Mouse (Mus musculus) liver, postnatal 0 days (tissue): ENCODE measurements around the gene Nav1. TPM values are rescaled to one million over a fixed set of nuclear protein-coding genes. Genes with fewer than 3 reads are reported as not detected.

Experiments used
- ATAC-seq: fragments of 200-750 bp; cut with Nextera tagmentation; 2 replicates; pipeline ENCODE4 v1.8.0; 2017; ENCODE audit warnings: mild to moderate bottlenecking, moderate library complexity
- DNase-seq: peaks from one replicate; pipeline ENCODE4 v3.0.0-alpha.2; 2016
- H3K27ac ChIP-seq: fragments of 300-500 bp; sonication (generic); 2 replicates; pipeline ENCODE4 v1.5.1; 2014; ENCODE audit warnings: antibody characterized with exemption, moderate library complexity, mild to moderate bottlenecking, low read depth
- H3K27me3 ChIP-seq: fragments of 300-500 bp; sonication (generic); 2 replicates; pipeline ENCODE4 v1.6.1; 2014; ENCODE audit warnings: low read length, control low read depth, mixed read lengths; ENCODE audit not compliant: insufficient read depth
- H3K36me3 ChIP-seq: fragments of 300-500 bp; sonication (generic); replicated peaks from 2 replicates; pipeline ENCODE4 v1.6.1; 2014; ENCODE audit warnings: mild to moderate bottlenecking, control low read depth, low read length, moderate library complexity, mixed read lengths; ENCODE audit not compliant: insufficient read depth
- H3K4me1 ChIP-seq: fragments of 300-500 bp; sonication (generic); 2 replicates; pipeline ENCODE4 v1.6.1; 2014; ENCODE audit warnings: antibody characterized with exemption, mild to moderate bottlenecking, control low read depth; ENCODE audit not compliant: insufficient read depth
- H3K4me2 ChIP-seq: fragments of 300-500 bp; sonication (generic); 2 replicates; pipeline ENCODE4 v1.6.1; 2014; ENCODE audit warnings: low read depth, mild to moderate bottlenecking, low read length, moderate library complexity, mixed read lengths
- H3K4me3 ChIP-seq: fragments of 300-500 bp; sonication (generic); 2 replicates; pipeline ENCODE4 v1.5.1; 2014; ENCODE audit warnings: low read depth, low read length
- H3K9ac ChIP-seq: fragments of 300-500 bp; sonication (generic); replicated peaks from 2 replicates; pipeline ENCODE4 v1.6.1; 2014; ENCODE audit warnings: mild to moderate bottlenecking, moderate library complexity
- H3K9me3 ChIP-seq: fragments of 300-500 bp; sonication (generic); 2 replicates; pipeline ENCODE4 v1.6.1; 2016; ENCODE audit warnings: mild to moderate bottlenecking, control low read depth, low read length, mixed read lengths
- CTCF ChIP-seq: sonication (generic); IDR thresholded peaks from 2 replicates; pipeline ENCODE4 v1.5.1; 2016; ENCODE audit warnings: antibody characterized with exemption, low read depth
- EP300 ChIP-seq: IDR thresholded peaks from 2 replicates; pipeline ENCODE4 v1.6.1; 2016; ENCODE audit warnings: antibody characterized with exemption, low read depth, mild to moderate bottlenecking
- WGBS: fragments of 180-500 bp; shearing (Covaris S2); extraction: QIAGEN DNeasy Blood & Tissue Kit; methylation state at CpG from one replicate; pipeline ENCODE4 v1.1.7; 2014; ENCODE audit not compliant: insufficient replicate concordance; 5-methylcytosine and 5-hydroxymethylcytosine counted together
- polyA plus RNA-seq: library from polyadenylated mRNA; unstranded; fragments of >200 nt; fragmentation: Nextera tagmentation; extraction: Ambion mirVana; gene quantifications from 2 replicates; pipeline ENCODE4 v1.2.1, GENCODE M21; 2015

Nav1 gene
- polyA plus RNA-seq, 1 experiment from 2014 or later, result 0.94 TPM

DNA sequence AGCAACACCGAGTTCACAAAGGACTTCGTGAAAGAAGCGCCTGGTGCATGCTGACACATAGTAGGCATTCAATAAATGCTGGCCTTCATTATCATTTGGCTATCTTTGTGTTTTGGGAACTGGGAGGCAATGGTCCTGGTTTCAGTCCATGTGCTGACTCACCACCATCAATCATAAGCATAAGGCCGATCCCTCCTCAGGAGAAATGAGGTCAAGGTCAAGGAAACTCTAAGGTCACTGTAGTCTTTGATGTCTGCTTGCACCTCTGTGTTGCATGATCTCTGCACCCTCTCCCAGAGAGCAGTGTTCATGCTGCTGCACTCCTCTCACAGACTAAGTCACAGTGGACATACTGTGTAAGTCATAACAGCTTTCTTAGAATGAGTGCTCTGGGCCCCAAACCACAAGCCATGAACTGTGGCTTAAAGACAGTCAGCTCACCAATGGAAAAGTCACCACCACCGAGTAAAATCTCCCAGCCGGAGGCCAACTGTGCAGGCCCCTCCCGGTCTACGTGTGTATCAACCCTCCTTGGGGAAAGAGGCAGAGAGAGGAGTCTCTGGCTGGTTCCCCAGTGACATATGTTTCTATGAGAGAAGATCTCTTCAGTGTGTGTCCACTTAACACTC, 8.7 kb downstream of the Nav1 start:
- no peak for DNase-seq
- H3K27ac ChIP-seq, result no peak overlapping the region
- no peaks in the 10 kb centered on the region for H3K27me3 ChIP-seq
- no peak overlapping the region for H3K4me2 ChIP-seq
- WGBS, result 66% methylated on average over 8 of the region's 8 CpGs
- no peaks in the 10 kb centered on the region for H3K9me3 ChIP-seq
- H3K4me1 ChIP-seq, result no peaks in the 10 kb centered on the region
- H3K4me3 ChIP-seq, result no peak overlapping the region
- H3K9ac ChIP-seq, result no peak overlapping the region
- TF ChIP-seq EP300 (no peak), CTCF (no peak)
- ATAC-seq, result no peak
- H3K36me3 ChIP-seq, result no peaks in the 10 kb centered on the region

DNA sequence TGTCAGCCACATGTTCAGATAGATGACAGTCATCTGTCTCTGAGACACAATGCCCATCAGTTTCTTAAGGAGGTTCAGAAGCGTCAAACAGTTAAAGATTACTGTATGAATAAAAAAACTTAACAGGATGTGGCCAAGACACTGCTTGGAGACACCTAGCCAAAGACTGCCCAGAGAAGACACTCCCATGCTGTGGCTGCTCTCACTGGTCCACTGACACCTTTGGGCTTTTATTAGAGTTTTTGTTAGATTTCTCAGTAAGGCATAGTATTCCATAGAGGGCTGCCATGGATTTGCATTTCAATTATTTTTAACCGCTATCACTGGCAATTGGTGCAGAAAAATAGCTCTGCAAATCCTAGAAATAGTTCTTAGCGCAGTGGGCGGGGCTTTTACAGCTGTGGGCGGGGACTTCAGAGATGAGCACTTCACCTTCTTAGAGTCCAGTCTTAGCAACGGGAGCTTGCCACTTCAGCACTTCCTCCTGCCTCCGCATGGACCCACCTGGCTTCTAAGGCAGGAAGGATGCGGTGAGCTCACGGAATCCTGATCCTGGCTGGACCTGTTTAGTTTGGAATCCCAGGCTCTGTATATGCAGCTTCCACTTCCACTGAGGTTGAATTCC, 12.7 kb downstream of the Nav1 start:
- no peak overlapping the region for H3K9ac ChIP-seq
- H3K27ac ChIP-seq, result no peak overlapping the region
- 61% methylated on average over 9 of the region's 9 CpGs for WGBS
- no peaks in the 10 kb centered on the region for H3K27me3 ChIP-seq
- no peak overlapping the region for H3K4me2 ChIP-seq
- DNase-seq (no peak), ATAC-seq (no peak)
- no peak overlapping the region for H3K4me3 ChIP-seq
- no peaks in the 10 kb centered on the region for H3K9me3 ChIP-seq
- no peaks in the 10 kb centered on the region for H3K36me3 ChIP-seq
- H3K4me1 ChIP-seq, result no peaks in the 10 kb centered on the region
- no peak for TF ChIP-seq CTCF
- TF ChIP-seq EP300, result no peak

DNA sequence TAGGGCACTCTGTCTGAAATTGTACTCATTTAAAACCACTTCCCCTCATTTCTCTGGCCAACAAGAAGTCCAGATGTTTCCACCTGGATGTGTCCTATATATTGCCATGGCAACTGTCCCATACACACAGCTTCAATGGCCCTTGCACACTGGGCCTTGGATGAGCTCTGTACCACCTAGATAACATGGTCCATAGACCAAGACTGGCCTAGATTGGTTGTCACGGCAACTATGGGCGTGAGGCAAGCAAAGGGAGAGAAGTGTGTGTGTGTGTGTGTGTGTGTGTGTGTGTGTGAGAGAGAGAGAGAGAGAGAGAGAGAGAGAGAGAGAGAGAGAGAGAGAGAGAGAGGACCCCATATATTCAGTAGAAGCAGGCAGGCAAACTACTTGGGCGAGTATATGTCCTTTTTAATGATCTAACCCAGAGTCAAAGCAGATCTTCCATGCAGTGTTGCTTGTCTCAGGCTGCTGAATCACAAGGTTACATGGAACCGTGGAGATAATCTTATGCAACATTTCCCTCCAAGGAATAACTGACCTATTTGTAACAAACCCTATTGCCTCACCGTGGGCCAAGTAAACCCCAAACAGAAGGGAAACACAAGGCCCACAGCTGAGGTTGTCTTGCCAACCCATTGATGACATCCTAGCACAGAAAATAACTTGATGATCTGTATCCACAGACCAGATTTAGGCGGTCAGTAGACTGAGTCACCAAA, 13.4 kb downstream of the Nav1 start:
- Histone ChIP-seq H3K9ac (no peak overlapping the region), H3K9me3 (no peaks in the 10 kb centered on the region), H3K36me3 (no peaks in the 10 kb centered on the region), H3K27ac (no peak overlapping the region), H3K4me3 (no peak overlapping the region), H3K4me1 (no peaks in the 10 kb centered on the region), H3K27me3 (no peaks in the 10 kb centered on the region), H3K4me2 (no peak overlapping the region)
- 61% methylated on average over 6 of the region's 6 CpGs for WGBS
- TF ChIP-seq CTCF (no peak), EP300 (no peak)
- ATAC-seq (no peak), DNase-seq (no peak)

GRCm38 (mm10) chr1:135590776-135591175, 16.3 kb downstream of the Nav1 start:
- no peak for ATAC-seq
- no peak overlapping the region for H3K4me2 ChIP-seq
- DNase-seq, result no peak
- H3K27ac ChIP-seq, result no peak overlapping the region
- H3K27me3 ChIP-seq, result peaks cover 8% of the 10 kb centered on the region; the same call in 1 of the 2 replicates
- no peaks in the 10 kb centered on the region for H3K9me3 ChIP-seq
- H3K9ac ChIP-seq, result no peak overlapping the region
- no peaks in the 10 kb centered on the region for H3K36me3 ChIP-seq
- no peak overlapping the region for H3K4me3 ChIP-seq
- H3K4me1 ChIP-seq, result no peaks in the 10 kb centered on the region
- 77% methylated on average over 9 of the region's 9 CpGs for WGBS
- TF ChIP-seq EP300 (no peak), CTCF (no peak)

- no peak for TF ChIP-seq EP300
- no peak for TF ChIP-seq CTCF
- DNase-seq (no peak), ATAC-seq (no peak)
- Histone ChIP-seq H3K9ac (no peak overlapping the region), H3K9me3 (no peaks in the 10 kb centered on the region), H3K4me2 (no peak overlapping the region), H3K4me1 (peaks cover 9% of the 10 kb centered on the region; the same call in 1 of the 2 replicates), H3K4me3 (no peak overlapping the region), H3K36me3 (no peaks in the 10 kb centered on the region), H3K27me3 (peaks cover 26% of the 10 kb centered on the region), H3K27ac (no peak overlapping the region)
- WGBS, result 68% methylated on average over 3 of the region's 3 CpGs
Measured at GRCm38 (mm10) chr1:135588973-135589372, 18.1 kb downstream of the Nav1 start.

- Histone ChIP-seq H3K9me3 (no peaks in the 10 kb centered on the region), H3K36me3 (no peaks in the 10 kb centered on the region), H3K4me3 (no peak overlapping the region), H3K4me2 (no peak overlapping the region), H3K27me3 (peaks cover 30% of the 10 kb centered on the region), H3K4me1 (peaks cover 9% of the 10 kb centered on the region; the same call in 1 of the 2 replicates), H3K27ac (no peak overlapping the region), H3K9ac (no peak overlapping the region)
- DNase-seq (no peak), ATAC-seq (no peak)
- TF ChIP-seq CTCF, result no peak
- TF ChIP-seq EP300, result no peak
Measured at GRCm38 (mm10) chr1:135586903-135587302, 20.2 kb downstream of the Nav1 start.
